Mouse (Mus musculus) skeletal muscle tissue, adult 2 months (tissue): ENCODE measurements around the gene Tmem161a.
"Not testable (repeated sequence)": the region's sequence is repeated elsewhere in the genome, so short reads cannot be mapped to it uniquely, and the experiment has no call there.

Experiments
- DNase-seq: peaks from one replicate; pipeline ENCODE4 v3.0.0-alpha.2; 2012; ENCODE audit warnings: low read depth, low spot score

Gene Tmem161a

DNA sequence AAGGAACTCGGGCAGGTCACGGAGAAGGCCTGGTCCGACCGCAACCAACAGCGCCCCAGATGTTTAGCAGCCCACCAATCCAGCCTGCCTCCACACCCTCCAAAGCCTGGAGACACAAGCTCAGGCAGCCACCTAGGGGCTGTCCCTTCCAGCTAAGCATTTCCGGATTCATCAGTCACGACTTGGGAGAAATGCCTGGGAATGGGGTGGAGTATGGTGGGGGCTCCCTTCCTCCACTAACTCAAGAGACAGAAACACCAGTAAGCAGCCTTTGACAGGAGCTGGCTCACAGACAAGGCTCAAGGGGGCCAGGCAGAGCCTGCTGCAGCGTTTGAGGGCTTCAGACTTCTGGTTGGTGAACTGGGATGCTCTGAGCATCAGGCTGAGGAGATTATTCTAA lies 38.4 kb downstream of the Tmem161a start:
- DNase-seq, result no peak

DNA sequence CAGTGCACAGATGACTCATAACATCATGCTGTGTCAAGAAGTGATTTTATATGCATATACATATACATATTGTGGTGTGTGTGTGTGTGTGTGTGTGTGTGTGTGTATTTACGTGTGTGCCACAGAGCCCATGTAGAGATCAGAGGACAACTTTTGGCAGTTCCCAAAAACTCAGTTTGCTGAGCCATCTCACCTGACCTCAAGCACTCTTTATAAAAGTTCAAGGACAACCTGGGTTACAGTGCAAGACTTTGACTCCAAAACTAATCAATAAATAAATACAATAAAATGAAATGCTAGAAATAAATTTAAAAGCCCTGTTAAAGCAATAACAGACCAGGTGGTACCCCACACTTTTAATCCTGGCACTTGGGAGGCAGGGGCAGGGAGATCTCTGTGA lies 39.1 kb downstream of the Tmem161a start:
- no peak for DNase-seq

DNA sequence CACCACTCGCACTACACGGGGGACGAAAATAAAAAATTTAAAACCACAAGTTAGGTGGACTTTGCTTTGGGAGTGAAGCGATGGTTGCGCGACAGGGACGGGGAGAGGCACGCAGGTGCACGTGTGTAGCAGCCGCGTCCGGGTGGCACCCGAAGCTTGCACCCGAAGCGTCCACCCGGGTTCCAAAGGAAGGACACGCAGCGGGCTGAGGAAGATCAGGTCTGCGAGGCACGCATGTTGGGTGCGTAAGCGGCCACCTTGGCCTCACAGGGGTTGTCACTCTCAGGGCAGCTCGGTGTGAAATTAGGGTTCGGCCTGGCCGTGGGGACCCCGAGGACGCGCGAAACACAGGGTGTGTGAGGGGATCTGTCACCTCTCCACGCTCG lies 39.6 kb downstream of the Tmem161a start:
- no peak for DNase-seq

DNA sequence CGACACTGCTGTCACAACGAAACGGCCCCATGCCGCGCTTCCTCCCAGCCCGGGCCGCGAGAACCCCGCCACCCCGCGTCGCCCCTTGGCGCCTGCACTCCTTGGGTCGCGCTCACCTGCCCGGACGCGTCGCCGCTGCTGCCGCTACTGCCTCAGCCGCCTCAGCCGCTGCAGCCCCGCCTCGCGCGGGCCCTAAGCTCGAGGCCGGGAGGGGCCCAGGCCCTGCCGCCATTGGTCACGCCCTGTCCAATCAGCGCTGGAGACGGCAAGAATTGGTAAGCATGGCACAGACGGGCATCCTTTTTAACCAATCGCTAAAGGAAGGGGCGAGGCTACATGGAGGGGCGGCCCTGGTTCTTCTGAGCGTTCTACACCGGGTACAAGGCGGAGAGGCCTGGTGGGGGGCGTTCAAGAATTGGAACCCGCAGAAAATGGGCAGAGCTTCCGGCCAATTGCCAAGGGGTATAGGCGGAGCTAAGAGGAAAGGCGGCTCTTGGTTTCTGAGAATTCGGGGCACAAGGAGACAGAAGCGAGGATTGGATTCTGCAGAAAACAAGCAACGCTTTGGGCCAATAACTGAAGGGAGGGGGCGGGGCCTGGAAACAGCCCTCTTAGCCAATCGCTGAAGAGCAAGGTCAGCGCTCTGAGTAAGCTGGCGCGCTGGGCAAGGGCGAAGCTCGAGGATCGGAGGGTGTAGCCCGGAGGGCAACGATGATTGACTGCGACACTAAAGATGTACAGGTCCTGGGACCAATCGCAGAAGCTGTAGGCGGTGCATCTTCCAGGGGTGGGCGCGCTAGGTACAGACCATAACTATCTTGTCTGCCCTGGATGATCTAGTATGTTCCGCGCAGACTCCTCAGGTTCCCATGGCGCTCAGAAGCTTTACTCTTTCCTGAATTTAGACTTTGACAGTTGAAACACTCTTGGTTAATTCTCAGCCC lies 40.2 kb downstream of the Tmem161a start, which contains the start of gene Slc25a42:
Gene Slc25a42, minus strand, starts transcription at position 194 of the 944 bp plus-strand sequence.
- peak; percentile 99 for DNase-seq

DNA sequence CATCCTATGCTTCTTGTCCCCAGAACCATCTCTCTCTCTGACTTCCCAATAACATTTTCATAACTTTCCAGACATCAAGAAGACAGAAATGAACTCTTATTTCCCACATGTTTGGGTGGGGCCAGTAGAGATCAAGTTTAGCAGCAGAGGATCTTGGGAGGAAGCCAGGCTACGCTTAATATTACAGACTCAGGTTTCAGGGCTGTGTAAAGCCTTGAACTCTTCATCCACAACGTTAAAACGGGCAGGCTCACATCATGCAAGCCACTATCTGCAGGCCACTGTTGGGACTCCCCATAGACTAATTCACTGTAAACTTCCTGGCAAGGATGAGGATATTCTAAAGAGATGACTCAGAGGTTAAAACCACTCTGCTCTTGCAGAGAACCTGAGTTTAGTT lies 42.3 kb downstream of the Tmem161a start:
- DNase-seq, result no peak

DNA sequence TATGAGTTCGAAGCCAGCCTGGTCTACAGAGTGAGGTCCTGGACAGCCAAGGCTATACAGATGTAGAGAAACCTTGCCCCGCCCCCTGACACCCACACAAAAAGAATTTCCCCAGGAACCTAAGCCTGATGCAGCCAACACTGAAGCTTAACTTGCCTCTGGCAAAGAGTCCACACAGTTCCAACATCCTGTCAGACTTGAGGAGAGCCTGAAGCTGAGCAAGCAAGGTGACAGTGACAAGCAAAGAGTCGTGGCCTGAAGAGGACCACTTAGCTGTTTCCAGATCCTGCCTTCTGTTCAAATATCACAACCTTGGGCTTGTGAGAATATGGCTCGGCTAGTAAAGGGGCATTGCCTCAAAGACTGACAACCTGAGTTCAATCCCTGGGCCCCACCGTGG lies 42.9 kb downstream of the Tmem161a start:
- no peak for DNase-seq

DNA sequence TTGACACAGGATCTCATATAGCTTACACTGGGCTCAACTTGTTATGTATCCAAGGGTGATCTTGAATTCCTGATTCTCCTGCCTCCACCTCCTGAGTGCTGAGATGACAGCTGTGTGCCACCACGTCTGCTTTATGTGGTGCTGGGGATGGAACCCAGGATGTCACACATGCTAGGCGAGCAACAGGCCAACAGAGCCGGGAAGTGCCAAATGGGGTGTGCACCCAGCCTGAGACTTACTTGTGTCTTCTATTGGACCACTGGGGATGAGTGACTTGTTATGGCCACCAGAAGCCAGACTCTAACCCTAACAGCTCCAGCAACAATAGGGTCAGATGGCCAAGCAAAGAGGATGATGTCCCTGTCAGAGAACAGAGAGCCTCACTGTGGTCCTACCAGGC lies 44.0 kb downstream of the Tmem161a start:
- DNase-seq, result not testable (repeated sequence)

DNA sequence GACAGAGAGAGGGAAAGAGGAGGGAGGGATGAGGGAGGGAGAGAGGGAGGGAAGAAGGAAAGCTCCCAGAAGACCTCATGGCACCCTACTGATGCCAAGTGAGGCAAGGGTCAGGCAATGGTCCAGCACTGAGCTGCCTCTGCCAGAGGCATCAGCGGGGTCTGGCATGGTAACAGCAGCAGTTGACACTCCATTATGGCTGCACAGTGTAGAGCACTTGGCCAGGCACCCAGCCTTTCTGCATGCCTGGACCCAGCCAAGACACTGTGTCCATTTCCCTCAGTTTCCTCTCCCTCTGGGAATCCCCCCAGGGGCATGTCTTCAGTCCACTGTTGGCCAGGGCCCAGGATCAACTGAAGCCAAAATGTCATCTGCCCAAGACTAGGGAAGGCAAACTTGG lies 44.4 kb downstream of the Tmem161a start:
- DNase-seq, result peak; percentile 91

DNA sequence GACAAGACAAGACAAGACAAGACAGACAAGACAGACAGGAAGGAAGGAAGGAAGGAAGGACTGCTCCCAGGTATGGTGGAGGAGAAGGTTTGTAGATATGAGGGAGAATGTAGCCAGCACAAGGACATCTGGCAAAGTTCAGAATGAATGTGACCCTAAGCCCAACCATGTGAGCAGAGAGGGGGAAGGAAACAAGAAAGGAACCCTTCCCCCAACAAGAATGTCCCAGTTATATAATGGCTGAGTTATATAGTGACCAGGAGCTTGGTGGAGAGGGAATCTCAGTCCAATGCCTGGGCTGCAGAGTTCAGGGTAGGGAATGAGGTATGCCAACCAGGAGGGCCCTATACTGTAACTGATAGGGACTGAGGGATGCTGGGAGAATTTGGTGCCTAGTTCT lies 45.3 kb downstream of the Tmem161a start:
- no peak for DNase-seq

DNA sequence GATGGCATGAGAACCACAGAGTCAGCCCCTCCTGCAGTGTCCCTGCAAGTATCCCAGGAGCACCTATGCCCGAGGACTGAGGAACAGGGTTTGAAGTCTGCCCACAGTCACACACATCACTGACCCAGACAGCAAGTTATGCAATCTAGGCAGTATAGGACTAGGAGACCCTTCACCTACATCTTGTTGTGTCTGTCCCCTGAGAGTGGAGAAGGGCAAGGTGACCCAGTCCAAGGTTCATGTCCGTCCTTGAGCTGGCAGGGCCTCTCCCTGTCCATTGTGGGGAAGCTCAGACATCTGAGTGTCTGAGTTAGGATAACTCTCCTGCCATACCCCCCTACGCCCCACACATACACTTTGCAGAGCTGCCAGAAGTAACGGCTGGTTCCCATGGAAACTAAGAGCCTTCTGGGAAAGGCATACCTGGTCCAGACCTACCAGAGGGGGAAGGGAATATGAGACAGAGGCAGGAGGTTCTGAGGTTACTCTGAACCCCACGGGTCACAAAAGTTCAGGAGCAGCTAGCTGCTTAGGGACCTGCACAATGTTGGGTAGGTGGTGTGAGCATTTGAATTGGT lies 47.0 kb downstream of the Tmem161a start:
- DNase-seq, result no peak

DNA sequence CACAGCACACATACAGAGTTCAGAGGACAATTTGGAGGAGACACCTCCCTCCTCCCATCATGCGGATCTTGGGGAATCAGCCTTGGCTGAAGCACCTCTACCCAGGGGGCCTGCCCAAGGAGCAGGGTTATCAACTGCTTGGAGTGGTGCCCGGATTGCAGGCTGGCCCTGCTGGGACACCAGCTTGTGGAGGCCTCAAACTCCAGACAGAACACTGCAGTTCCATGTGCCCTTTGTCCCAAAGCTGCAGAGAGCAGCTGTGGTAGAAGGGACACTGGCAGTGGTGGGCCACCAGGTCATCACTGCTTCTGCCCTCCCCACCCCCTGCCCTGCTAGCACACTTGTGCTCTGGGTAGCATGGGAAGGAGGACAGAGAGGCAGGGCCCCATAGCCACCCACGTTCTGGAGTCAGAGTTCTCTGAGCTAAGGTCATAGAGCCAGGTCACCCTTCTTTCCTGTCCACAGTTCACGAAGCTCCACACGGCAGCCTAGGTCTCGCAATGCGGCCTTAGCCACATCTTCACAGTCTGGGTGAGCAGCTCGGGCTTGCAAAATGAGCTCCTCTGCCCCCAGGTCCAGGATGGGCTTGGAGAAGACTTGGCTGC lies 48.2 kb downstream of the Tmem161a start:
- no peak for DNase-seq

DNA sequence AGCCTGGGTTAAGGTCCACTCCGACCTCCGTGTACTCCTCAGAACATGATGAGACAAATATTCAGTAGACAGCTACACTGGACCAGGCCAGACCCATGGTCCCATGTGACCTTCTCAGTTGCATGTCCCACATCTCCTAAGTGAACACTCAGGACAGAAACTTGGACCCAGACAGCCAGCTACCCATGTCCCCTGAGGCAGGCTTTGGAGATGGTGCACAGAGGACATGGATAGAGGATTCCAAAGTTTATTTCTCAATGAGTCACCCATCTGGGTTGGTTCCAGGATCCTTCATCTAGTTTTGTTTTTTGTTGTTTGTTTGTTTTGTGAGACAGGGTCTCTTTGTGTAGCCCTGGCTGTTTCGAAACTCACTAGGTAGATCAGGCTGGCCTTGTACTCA lies 48.8 kb downstream of the Tmem161a start:
- no peak for DNase-seq

DNA sequence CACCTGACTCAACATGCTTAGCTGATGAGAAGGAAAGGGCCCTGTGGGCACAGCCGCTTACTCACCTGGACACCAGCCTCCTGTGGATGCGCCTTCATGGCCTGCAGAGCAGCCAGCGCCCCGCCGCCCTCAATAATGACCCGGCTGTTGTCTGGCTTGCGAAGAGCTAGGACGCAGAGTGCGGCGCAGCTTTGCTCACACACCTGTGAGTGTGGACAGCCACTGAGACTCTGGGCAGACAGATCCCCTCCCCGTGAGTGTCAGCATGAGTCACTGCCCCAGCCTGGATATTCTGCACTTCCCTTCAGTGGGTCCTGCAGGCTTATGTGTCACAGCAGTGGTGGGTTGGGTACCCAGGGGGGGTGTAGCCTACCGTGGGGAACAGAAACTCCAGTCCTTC lies 49.9 kb downstream of the Tmem161a start:
- DNase-seq, result no peak

DNA sequence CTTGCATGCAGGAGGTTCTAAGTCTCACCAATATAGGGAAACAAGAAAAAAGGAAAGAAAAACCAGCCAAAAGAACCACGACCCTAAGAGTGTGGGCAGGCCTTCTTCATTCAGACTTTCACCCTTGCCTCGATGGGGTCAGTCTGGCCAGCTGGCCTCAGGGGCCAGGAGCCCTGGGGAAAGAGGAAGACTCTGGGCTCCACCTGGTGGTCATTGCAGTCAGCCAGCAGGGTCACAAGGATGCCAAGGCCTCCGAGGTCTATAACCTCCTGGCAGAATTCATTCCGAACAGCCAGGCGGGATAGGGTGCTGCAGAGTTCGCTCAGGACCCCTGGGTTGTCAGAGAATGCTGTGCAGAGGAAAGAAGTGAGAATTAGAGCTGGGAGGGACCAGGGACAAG lies 51.2 kb downstream of the Tmem161a start:
- DNase-seq, result no peak

DNA sequence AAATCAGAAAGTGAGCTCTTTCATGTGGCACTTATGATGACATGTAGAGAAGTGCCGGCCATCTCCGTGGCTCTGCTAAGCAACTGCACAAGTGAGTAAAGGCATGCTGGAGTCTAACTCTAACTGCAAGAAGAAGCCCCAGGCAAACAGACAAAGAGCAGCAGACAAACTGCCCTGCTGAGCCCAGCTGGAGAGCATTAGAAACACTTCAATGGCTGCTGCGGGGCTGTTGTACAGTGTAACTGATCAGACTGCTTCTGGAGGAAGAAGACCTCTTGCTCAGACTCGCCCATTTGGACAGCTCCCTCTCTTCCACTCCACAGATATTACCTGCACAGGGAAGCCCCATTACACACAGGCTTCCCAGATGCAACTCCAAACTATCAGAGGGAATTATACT lies 55.8 kb downstream of the Tmem161a start:
- DNase-seq, result no peak

DNA sequence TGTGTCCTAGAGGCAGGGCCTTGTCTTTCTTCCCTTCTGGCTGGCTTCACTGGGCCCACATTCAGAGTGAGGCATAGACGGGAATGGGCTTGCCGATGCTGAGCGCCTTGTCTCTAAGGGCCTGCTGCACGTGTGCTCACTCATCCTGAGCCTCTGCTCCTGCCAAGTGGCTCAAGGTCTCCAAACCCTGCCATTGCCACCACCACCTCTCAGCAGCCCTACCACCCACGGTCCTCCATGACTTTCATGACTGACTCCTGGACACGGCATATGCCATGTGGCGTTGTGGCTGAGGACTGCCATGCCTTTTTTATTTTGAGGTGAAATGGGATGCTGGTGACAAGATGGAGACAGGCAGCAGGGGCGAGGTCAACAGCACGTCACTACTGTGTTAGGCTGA lies 58.7 kb downstream of the Tmem161a start:
- no peak for DNase-seq
